Mouse (Mus musculus): ENCODE measurements around the gene Ddx43.

GRCm38 (mm10) chr9:78347004-78347403 is 48.6 kb upstream of the Ddx43 start:
- no peak for TF ChIP-seq POLR2A (IDR thresholded peaks at IDR 0.05; ENCODE audit: low read depth, low read length)
- no peak for TF ChIP-seq CTCF (IDR thresholded peaks at IDR 0.05; ENCODE audit: extremely low read depth, insufficient read depth, insufficient read length, insufficient replicate concordance)
